Mouse (Mus musculus) hindbrain, embryonic 16.5 days (tissue): Measurements from ENCODE around the gene Gm20605. TPM values are rescaled to one million over a fixed set of nuclear protein-coding genes. Genes with fewer than 3 reads are reported as not detected.
A peak's percentile ranks its signal among the peaks of the same experiment; 100 is the strongest.

Experiments used
- ATAC-seq: fragments of 200-750 bp; cut with Nextera tagmentation; 2 replicates; pipeline ENCODE4 v1.8.0; 2017; ENCODE audit warnings: moderate TSS enrichment, moderate library complexity
- H3K27ac ChIP-seq: fragments of 300-500 bp; sonication (generic); 2 replicates; pipeline ENCODE4 v1.5.1; 2014; ENCODE audit warnings: low read depth, mild to moderate bottlenecking, control low read depth, low read length, moderate library complexity
- H3K27me3 ChIP-seq: fragments of 300-500 bp; sonication (generic); replicated peaks from 2 replicates; pipeline ENCODE4 v1.6.1; 2014; ENCODE audit warnings: low read length; ENCODE audit not compliant: control insufficient read depth, insufficient read depth
- H3K36me3 ChIP-seq: fragments of 300-500 bp; sonication (generic); 2 replicates; pipeline ENCODE4 v1.6.1; 2014; ENCODE audit warnings: mild to moderate bottlenecking, low read length, moderate library complexity, mixed read lengths; ENCODE audit not compliant: control insufficient read depth, insufficient read depth
- H3K4me1 ChIP-seq: fragments of 300-500 bp; sonication (generic); 2 replicates; pipeline ENCODE4 v1.6.1; 2014; ENCODE audit warnings: low read depth, low read length; ENCODE audit not compliant: control insufficient read depth, insufficient read depth
- H3K4me2 ChIP-seq: fragments of 300-500 bp; sonication (generic); 2 replicates; pipeline ENCODE4 v1.6.1; 2014; ENCODE audit warnings: mild to moderate bottlenecking, low read length, control low read depth, moderate library complexity
- H3K4me3 ChIP-seq: fragments of 300-500 bp; sonication (generic); 2 replicates; pipeline ENCODE4 v1.5.1; 2014; ENCODE audit warnings: mild to moderate bottlenecking, low read length, control low read depth, moderate library complexity
- H3K9ac ChIP-seq: fragments of 300-500 bp; sonication (generic); 2 replicates; pipeline ENCODE4 v1.6.1; 2014; ENCODE audit warnings: low read depth, mild to moderate bottlenecking, control low read depth, low read length, moderate library complexity
- H3K9me3 ChIP-seq: fragments of 300-500 bp; sonication (generic); 2 replicates; pipeline ENCODE4 v1.6.1; 2014; ENCODE audit warnings: mild to moderate bottlenecking, low read length, moderate library complexity; ENCODE audit not compliant: control insufficient read depth
- WGBS: fragments of 180-500 bp; shearing (Covaris S2); extraction: QIAGEN DNeasy Blood & Tissue Kit; methylation state at CpG from one replicate; pipeline ENCODE4 v1.1.7; 2014; 5-methylcytosine and 5-hydroxymethylcytosine counted together
- polyA plus RNA-seq: library from polyadenylated mRNA; unstranded; fragments of >200 nt; fragmentation: Nextera tagmentation; extraction: Ambion mirVana; gene quantifications from 2 replicates; pipeline ENCODE4 v1.2.1, GENCODE M21; 2015

Gene Gm20605
- polyA plus RNA-seq: 7.4 and 7.6 TPM in 2 replicates

DNA sequence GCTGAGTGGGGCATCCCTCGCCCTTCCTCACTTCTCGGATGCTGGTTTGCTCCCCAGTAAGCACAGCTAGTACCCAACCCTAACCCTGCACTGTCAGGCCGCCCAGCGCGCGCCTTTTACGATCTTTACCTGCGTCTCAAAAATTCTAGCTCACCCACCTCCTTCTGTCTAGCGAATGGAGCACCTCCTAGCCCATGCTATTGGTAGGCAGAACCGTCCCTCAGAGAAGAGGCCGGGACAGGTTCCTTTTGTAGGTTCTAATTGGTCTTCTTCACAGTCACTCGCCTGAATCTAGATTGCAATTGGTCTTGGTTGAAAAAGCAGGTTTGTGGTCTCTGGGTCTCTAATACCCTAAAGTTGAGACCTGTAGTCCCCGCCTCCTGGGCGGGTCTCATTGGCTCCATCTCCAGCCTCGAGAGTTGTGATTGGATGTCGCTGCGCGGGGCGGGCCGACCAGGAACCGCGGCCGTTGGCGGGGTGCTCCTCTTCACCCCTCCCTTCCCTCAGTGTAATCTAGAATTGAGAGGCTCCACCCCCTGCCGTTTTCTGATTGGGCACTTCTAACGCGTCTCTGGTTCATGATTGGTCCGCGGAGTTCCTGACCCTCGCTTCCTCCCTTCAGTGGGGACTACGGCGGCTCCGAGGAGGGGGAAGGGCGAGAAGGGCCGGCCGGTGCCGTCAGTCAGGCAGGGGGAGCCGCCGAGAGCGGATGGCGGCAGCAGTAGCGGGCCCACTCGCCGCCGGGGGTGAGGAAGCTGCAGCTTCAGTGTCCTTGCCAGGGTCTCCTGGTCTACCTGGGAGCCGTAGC, at the start of gene Gm20605, which contains the start of the genes Fbxo24 and Lrch4:
Gm20605 (plus strand) TSS at position 678 of the 808 bp plus-strand sequence.
Fbxo24 (minus strand) TSS at position 505 of the 808 bp plus-strand sequence.
Lrch4 (plus strand) TSS at position 624 of the 808 bp plus-strand sequence.
- Histone ChIP-seq H3K4me3 (peak within 1 kb of the TSS; percentile 99), H3K4me2 (peak within 1 kb of the TSS; percentile 97), H3K36me3 (no peaks in the 10 kb centered on the region; the same call in 1 of the 2 replicates), H3K9me3 (no peaks in the 10 kb centered on the region), H3K27ac (peak within 1 kb of the TSS; percentile 92), H3K9ac (peak within 1 kb of the TSS; percentile 92), H3K4me1 (peaks cover 29% of the 10 kb centered on the region), H3K27me3 (no peaks in the 10 kb centered on the region)
- ATAC-seq: peak; percentile 99
- under 1% methylated on average over 44 of the region's 46 CpGs for WGBS

DNA sequence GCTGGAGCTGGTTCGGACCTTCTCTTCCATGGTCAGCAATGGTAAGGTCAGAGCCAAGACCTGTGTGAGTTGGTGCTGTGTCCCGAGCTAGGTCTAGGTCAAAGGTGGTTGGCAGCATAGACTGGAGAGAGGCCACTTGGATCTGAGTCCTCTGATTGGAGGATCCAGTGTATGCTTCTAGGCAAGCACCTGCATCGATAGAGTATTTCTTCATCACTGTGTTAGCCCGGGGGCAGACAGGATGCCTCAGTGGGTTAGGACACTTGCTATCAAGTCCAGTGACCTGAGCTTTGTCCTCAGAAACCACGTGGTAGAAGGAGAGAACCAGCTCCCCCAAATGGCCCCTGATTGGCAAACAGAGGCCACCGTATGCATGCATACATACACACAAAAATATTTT, 48.7 kb upstream of the Gm20605 start:
- Histone ChIP-seq H3K36me3 (no peaks in the 10 kb centered on the region), H3K9me3 (no peaks in the 10 kb centered on the region), H3K27me3 (no peaks in the 10 kb centered on the region; the same call in 1 of the 2 replicates), H3K4me1 (peaks cover 5% of the 10 kb centered on the region; the same call in 1 of the 2 replicates), H3K4me2 (no peak overlapping the region), H3K9ac (no peak overlapping the region), H3K27ac (no peak overlapping the region), H3K4me3 (no peak overlapping the region)
- WGBS: 72% methylated on average over 6 of the region's 6 CpGs
- ATAC-seq: no peak

DNA sequence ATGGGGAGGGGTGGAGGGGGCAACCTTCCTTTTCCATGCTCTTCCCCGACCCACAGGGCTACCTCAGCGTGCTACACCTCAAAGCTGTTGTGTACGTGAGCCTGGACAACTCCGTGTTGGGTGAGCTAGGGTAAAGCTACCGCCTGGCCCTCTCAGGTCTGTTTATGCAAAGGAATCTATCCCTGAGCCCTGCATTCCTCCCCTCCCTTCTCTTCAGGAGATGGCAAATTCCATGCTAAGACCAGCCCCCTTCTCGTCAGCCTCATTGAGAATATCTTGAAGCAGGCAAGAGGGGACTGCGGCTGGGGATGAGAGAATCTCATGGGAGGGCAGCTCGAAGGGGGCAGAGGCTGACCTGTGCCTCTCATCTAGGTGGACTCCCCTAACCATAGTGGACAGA, 46.3 kb upstream of the Gm20605 start:
- no peaks in the 10 kb centered on the region; the same call in 1 of the 2 replicates for H3K27me3 ChIP-seq
- H3K9ac ChIP-seq: peak overlapping the region; percentile 67
- WGBS: 42% methylated on average over 8 of the region's 8 CpGs
- H3K9me3 ChIP-seq: no peaks in the 10 kb centered on the region
- no peaks in the 10 kb centered on the region for H3K36me3 ChIP-seq
- peaks cover 5% of the 10 kb centered on the region; the same call in 1 of the 2 replicates for H3K4me1 ChIP-seq
- H3K4me3 ChIP-seq: peak overlapping the region; percentile 32
- H3K4me2 ChIP-seq: peak overlapping the region; percentile 52
- no peak overlapping the region; the same call in 1 of the 2 replicates for H3K27ac ChIP-seq
- ATAC-seq: no peak

DNA sequence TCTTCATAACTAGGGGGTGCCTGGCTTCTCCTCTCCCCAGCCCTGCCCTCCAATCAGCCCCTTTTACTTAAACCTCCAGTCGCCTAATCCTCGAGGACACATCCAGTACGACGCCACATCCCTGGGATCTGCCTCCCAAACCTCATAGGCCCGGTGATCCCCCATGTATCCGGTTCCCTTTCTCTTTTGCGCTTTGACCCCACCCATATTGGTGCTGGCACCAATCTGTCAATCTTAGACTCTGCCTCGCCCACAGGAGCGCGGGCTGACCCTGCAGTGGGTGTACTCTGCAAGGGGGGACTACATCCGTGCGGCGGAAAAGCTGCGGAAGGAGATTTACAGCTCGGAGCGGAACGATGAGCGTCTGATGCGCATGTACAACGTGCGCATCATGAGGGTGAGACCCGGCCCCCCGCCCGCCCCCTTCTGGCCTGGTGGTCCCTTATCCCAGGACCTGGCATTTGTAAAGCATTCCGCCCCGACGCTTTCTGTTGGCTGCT, 45.3 kb upstream of the Gm20605 start:
- WGBS: 27% methylated on average over 27 of the region's 27 CpGs
- Histone ChIP-seq H3K4me3 (peak overlapping the region; percentile 32), H3K36me3 (no peaks in the 10 kb centered on the region), H3K9me3 (no peaks in the 10 kb centered on the region), H3K27ac (peak overlapping the region; percentile 79), H3K4me2 (peak overlapping the region; percentile 52), H3K27me3 (no peaks in the 10 kb centered on the region; the same call in 1 of the 2 replicates), H3K9ac (peak overlapping the region; percentile 67), H3K4me1 (peaks cover 5% of the 10 kb centered on the region; the same call in 1 of the 2 replicates)
- ATAC-seq: peak; percentile 85

DNA sequence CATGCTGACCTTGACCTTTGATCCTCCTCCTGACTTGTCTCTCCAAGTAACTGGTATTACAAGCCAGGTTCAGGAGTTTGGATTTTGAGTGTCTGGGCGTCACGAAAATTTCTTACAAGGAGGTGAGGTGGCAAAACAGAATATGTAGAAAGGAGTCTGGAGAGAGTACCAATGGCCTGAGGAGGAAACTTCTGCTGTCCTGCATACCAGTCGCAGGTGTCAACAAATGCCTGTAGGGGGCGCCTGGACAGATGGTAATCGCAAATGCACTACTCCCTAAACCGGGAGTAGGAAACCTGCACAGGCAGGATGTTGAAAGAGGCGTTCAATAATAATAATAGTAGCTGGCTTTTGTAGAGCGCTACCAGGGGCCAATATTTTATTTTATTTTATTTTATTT, 44.0 kb upstream of the Gm20605 start:
- no peak overlapping the region for H3K4me2 ChIP-seq
- H3K4me3 ChIP-seq: no peak overlapping the region
- H3K4me1 ChIP-seq: peaks cover 5% of the 10 kb centered on the region; the same call in 1 of the 2 replicates
- H3K9me3 ChIP-seq: no peaks in the 10 kb centered on the region
- no peaks in the 10 kb centered on the region for H3K36me3 ChIP-seq
- no peak overlapping the region for H3K27ac ChIP-seq
- H3K27me3 ChIP-seq: no peaks in the 10 kb centered on the region; the same call in 1 of the 2 replicates
- 32% methylated on average over 8 of the region's 8 CpGs for WGBS
- H3K9ac ChIP-seq: no peak overlapping the region
- ATAC-seq: no peak

DNA sequence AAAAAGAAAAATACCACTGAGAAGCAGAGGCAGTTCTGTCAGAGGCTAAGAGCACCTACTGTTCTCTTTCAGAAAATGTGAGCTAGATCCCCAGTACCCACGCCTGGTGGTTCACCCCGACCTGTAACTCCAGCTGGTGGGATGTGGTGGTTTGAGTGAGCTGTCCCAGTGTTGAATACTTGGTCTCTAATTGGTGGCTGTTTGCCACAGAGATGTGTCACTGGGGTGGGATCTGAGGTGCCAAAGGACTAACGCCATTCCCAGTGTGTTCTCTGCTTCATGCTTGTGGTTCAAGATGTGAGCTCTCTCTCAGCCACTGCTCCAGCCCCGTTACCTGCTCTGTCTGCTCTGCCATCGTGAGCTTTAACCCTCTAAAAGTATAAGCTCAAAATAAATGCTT, 38.5 kb upstream of the Gm20605 start:
- no peaks in the 10 kb centered on the region for H3K9me3 ChIP-seq
- no peaks in the 10 kb centered on the region; the same call in 1 of the 2 replicates for H3K36me3 ChIP-seq
- no peak for ATAC-seq
- no peak overlapping the region for H3K27ac ChIP-seq
- 78% methylated on average over 5 of the region's 5 CpGs for WGBS
- no peaks in the 10 kb centered on the region for H3K27me3 ChIP-seq
- H3K9ac ChIP-seq: no peak overlapping the region
- H3K4me2 ChIP-seq: no peak overlapping the region
- H3K4me1 ChIP-seq: no peaks in the 10 kb centered on the region
- H3K4me3 ChIP-seq: no peak overlapping the region

DNA sequence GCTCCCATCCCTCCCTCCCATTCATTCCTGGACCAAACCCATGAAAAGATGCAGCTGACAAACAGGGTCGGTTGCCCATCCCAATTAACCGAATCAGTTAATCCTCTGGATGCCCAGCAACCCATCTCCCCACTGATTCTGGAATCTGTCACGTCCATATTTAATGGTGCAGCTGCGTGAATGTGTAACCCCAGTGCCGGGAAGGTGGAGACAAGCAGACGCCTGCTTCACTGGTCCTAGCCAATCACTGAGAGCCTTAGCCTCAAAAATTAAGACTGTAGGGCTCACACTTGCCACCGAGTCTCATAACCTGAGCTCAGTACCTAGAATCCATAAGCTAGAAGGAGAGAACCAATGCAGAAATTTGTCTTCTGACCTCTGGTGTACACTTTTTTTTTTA, 33.1 kb upstream of the Gm20605 start:
- ATAC-seq: no peak
- 71% methylated on average over 7 of the region's 7 CpGs for WGBS
- peaks cover 13% of the 10 kb centered on the region for H3K4me1 ChIP-seq

DNA sequence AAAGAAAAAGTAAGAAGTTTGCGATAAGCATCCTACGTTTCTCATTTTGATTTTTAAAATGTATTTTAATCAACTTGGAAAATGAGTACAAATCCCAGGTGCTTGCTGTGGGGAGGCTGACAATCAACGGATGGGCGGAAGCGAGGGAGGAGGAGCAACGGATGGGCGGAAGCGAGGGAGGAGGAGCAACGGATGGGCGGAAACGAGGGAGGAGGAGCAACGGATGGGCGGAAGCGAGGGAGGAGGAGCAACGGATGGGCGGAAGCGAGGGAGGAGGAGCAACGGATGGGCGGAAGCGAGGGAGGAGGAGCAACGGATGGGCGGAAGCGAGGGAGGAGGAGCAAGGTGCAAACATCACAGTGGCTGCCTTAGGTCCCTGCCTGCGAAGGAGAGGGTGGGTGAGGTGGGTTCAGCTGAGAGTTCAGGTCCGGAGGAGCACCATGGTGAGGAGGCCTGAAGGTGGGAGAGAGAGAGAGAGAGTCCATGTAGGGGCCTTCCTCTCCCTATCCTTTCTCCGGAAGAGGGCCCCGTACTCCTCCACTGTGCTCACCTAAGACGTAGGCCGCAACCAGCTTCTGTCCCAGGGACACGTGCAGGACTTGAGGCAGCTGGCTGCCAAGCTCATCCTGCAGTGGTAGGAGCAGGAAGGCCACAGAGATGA, 32.2 kb upstream of the Gm20605 start:
- Histone ChIP-seq H3K27me3 (no peaks in the 10 kb centered on the region), H3K9ac (no peak overlapping the region; the same call in 1 of the 2 replicates), H3K4me3 (peak overlapping the region; percentile 14; the same call in 1 of the 2 replicates), H3K9me3 (no peaks in the 10 kb centered on the region), H3K27ac (no peak overlapping the region), H3K36me3 (peaks cover 2% of the 10 kb centered on the region), H3K4me2 (peak overlapping the region; percentile 38), H3K4me1 (peaks cover 16% of the 10 kb centered on the region)
- 41% methylated on average over 30 of the region's 30 CpGs for WGBS
- no peak for ATAC-seq

More for the DNA sequence above, 33.1 kb upstream of the Gm20605 start:
- Histone ChIP-seq H3K27me3 (no peaks in the 10 kb centered on the region), H3K4me2 (no peak overlapping the region), H3K4me3 (no peak overlapping the region), H3K9me3 (no peaks in the 10 kb centered on the region), H3K9ac (no peak overlapping the region), H3K27ac (no peak overlapping the region), H3K36me3 (peaks cover 2% of the 10 kb centered on the region)

DNA sequence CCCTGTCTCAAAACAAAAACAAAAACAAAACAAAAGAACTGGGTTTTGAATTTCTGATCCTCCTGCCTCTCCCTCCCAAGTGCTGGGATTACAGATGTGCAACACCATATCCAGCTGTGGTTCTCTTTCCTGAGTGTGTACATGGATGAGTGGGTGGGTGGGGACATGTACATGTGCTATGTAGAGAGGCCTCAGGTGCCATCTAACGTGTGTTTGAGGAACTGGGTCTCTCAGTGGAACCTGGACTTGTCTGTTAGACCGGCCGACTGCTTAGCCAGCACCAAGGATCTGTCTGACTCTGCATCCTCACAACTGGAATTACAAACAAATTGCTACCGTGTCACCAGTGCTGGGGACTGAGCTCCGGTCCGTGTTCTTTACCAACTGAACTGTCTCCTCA, 31.4 kb upstream of the Gm20605 start:
- Histone ChIP-seq H3K4me1 (peaks cover 16% of the 10 kb centered on the region), H3K9me3 (no peaks in the 10 kb centered on the region), H3K27me3 (no peaks in the 10 kb centered on the region), H3K9ac (no peak overlapping the region), H3K36me3 (peaks cover 2% of the 10 kb centered on the region), H3K4me2 (no peak overlapping the region), H3K27ac (no peak overlapping the region), H3K4me3 (no peak overlapping the region)
- 96% methylated on average over 6 of the region's 6 CpGs for WGBS
- ATAC-seq: no peak
